Mouse (Mus musculus) heart, embryonic 15.5 days (tissue): ENCODE measurements around the gene Tcn2. TPM values are rescaled to one million over a fixed set of nuclear protein-coding genes. Genes with fewer than 3 reads are reported as not detected.
"Not testable (repeated sequence)": the region's sequence is repeated elsewhere in the genome, so short reads cannot be mapped to it uniquely, and the experiment has no call there.

Experiments used
- ATAC-seq: fragments of 200-750 bp; cut with Nextera tagmentation; replicated peaks from 2 replicates; pipeline ENCODE4 v1.8.0; 2017; ENCODE audit warnings: low read depth, moderate TSS enrichment; ENCODE audit not compliant: insufficient number of reproducible peaks, insufficient read depth, low FRiP score
- H3K27ac ChIP-seq: fragments of 300-500 bp; sonication (generic); 2 replicates; pipeline ENCODE4 v1.5.1; 2015; ENCODE audit warnings: mild to moderate bottlenecking, inconsistent platforms
- H3K27me3 ChIP-seq: fragments of 300-500 bp; sonication (generic); 2 replicates; pipeline ENCODE4 v1.6.1; 2015; ENCODE audit warnings: inconsistent platforms
- H3K36me3 ChIP-seq: fragments of 300-500 bp; sonication (generic); 2 replicates; pipeline ENCODE4 v1.6.1; 2015; ENCODE audit warnings: mild to moderate bottlenecking, inconsistent platforms
- H3K4me1 ChIP-seq: fragments of 300-500 bp; sonication (generic); replicated peaks from 2 replicates; pipeline ENCODE4 v1.6.1; 2015; ENCODE audit warnings: inconsistent platforms
- H3K4me2 ChIP-seq: fragments of 300-500 bp; sonication (generic); 2 replicates; pipeline ENCODE4 v1.6.1; 2015; ENCODE audit warnings: inconsistent platforms, mild to moderate bottlenecking, moderate library complexity
- H3K4me3 ChIP-seq: fragments of 300-500 bp; sonication (generic); 2 replicates; pipeline ENCODE4 v1.5.1; 2015; ENCODE audit warnings: mild to moderate bottlenecking, inconsistent platforms
- H3K9ac ChIP-seq: fragments of 300-500 bp; sonication (generic); 2 replicates; pipeline ENCODE4 v1.6.1; 2015; ENCODE audit warnings: mild to moderate bottlenecking, inconsistent platforms
- H3K9me3 ChIP-seq: fragments of 300-500 bp; sonication (generic); replicated peaks from 2 replicates; pipeline ENCODE4 v1.6.1; 2016; ENCODE audit warnings: inconsistent platforms
- WGBS: fragments of 180-500 bp; shearing (Covaris S2); methylation state at CpG from one replicate; pipeline ENCODE4 v1.1.7; 2015; ENCODE audit warnings: mixed read lengths; 5-methylcytosine and 5-hydroxymethylcytosine counted together
- polyA plus RNA-seq: library from polyadenylated mRNA; unstranded; fragments of >200 nt; fragmentation: Nextera tagmentation; extraction: Ambion mirVana; gene quantifications from 2 replicates; pipeline ENCODE4 v1.2.1, GENCODE M21; 2015

Tcn2 gene
- polyA plus RNA-seq, 1 experiment from 2014 or later = 64.0 TPM

DNA sequence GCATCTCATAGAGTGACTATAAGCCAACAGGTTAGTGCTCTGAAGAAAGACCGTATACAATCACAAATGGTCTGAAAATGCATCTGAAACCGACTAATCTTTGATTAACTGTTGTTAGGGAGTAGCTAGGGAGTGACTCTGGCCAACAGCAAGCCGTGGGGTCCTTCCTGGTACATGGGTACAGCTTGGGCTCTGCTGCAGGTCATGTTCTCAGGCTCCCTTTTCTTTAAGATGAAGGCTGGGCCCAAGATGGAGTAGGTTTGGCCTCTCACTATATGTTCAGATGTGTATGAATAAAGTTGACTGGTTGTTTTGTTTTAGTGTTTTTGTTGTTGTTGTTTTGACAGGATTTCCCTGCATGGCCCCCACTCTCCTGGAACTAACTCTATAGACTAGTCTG, 29.8 kb upstream of the Tcn2 start:
- ATAC-seq = no peak
- 59% methylated on average over 3 of the region's 3 CpGs for WGBS
- H3K36me3 ChIP-seq = no peaks in the 10 kb centered on the region
- H3K4me3 ChIP-seq = no peak overlapping the region
- H3K27ac ChIP-seq = no peak overlapping the region
- H3K27me3 ChIP-seq = no peaks in the 10 kb centered on the region
- H3K4me2 ChIP-seq = no peak overlapping the region
- H3K9me3 ChIP-seq = no peaks in the 10 kb centered on the region
- no peak overlapping the region for H3K9ac ChIP-seq
- peaks cover 17% of the 10 kb centered on the region for H3K4me1 ChIP-seq

DNA sequence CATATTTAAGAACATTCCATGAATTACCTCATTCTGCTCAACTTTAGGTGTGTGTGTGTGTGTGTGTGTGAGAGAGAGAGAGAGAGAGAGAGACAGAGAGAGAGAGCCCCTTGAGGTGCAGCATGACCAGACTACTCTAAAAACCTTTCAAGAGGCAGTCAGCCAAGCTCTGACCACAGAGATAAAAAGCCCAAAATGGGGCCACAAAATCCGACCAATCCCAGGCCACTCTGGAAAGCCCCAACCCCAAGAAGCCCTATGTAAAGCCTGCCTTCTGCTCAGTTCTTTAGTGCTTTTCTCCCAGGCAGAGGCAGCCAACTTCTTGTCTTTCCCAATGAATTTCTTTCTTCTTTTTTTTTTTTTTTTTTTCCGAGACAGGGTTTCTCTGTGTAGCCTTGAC, 28.9 kb upstream of the Tcn2 start:
- Histone ChIP-seq H3K9ac (no peak overlapping the region), H3K27me3 (no peaks in the 10 kb centered on the region), H3K4me3 (no peak overlapping the region), H3K27ac (no peak overlapping the region), H3K36me3 (no peaks in the 10 kb centered on the region), H3K4me1 (peaks cover 17% of the 10 kb centered on the region), H3K4me2 (no peak overlapping the region), H3K9me3 (no peaks in the 10 kb centered on the region)
- WGBS = 53% methylated on average over 2 of the region's 2 CpGs
- ATAC-seq = no peak

DNA sequence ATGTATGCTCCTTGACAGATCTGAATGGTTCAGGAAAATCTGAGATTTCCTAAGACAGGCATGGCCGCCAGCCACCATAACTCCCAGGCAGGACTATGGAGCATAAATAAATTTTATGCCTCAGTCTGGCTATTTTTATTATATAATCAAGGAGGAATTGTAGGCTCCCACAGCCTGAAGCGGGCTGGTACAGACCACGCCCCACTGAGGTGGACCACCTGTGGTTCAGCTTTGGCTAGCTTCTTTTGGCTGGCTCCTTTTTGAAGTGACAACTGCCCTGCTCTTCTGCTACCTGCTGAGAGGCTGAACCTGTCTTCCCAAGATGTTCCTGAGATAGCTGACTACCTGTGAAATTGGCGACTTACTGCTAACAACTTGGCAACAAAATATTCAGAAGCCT, 23.4 kb upstream of the Tcn2 start:
- H3K4me3 ChIP-seq, H3K27me3 ChIP-seq: not testable (repeated sequence)
- WGBS = 70% methylated on average over 4 of the region's 4 CpGs

DNA sequence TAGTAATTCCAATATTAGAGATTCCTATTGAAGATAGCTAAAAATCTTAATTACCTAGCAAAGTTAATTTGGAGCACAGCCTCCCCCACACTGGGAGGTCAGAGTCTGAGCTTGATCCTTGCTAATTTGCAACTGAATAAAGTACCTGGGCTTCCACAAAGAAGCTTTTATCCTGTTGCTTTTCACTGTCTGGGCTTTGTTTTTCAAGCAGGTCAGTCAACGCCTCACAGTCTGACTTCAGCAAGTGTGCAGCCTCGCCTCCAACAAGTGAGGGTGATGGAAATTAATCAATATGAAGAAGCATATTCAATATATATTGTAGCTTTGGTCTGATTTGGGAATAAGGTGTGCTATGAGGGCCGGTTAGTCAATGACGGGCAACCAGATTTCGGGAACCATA, 22.9 kb upstream of the Tcn2 start:
- not testable (repeated sequence) for H3K4me3 ChIP-seq, H3K4me1 ChIP-seq, H3K27ac ChIP-seq, ATAC-seq, H3K9me3 ChIP-seq, H3K27me3 ChIP-seq, H3K4me2 ChIP-seq, H3K36me3 ChIP-seq, H3K9ac ChIP-seq
- WGBS = 81% methylated on average over 5 of the region's 5 CpGs

More for the DNA sequence above, 23.4 kb upstream of the Tcn2 start:
- not testable (repeated sequence) for ATAC-seq, H3K9me3 ChIP-seq, H3K9ac ChIP-seq, H3K36me3 ChIP-seq, H3K4me1 ChIP-seq, H3K27ac ChIP-seq, H3K4me2 ChIP-seq

DNA sequence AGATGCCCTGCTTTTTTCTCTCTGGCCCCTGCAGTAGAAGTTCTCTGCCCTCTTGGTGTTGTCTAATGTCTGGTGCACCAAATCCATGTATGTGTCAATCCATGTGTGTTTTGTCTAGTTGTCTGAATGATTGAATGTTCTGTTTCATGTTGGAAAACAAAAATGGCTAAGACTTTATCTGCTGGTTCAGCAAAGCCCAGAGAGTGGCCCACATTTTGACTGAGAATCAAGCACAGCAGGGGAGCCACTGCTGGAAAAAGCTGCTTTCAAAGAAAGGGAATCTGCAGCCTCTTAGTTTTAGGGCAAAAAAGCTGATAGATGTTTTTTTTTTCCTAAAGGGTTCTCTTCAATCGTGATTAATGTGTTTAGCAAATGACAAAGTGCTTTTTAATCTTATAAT, 14.4 kb upstream of the Tcn2 start:
- Histone ChIP-seq H3K27ac (no peak overlapping the region), H3K4me2 (no peak overlapping the region), H3K27me3 (peaks cover 11% of the 10 kb centered on the region; the same call in 1 of the 2 replicates), H3K4me3 (no peak overlapping the region), H3K4me1 (no peaks in the 10 kb centered on the region), H3K36me3 (no peaks in the 10 kb centered on the region), H3K9me3 (no peaks in the 10 kb centered on the region), H3K9ac (no peak overlapping the region)
- no peak for ATAC-seq
- WGBS = 25% methylated on average over 1 of the region's 1 CpGs

DNA sequence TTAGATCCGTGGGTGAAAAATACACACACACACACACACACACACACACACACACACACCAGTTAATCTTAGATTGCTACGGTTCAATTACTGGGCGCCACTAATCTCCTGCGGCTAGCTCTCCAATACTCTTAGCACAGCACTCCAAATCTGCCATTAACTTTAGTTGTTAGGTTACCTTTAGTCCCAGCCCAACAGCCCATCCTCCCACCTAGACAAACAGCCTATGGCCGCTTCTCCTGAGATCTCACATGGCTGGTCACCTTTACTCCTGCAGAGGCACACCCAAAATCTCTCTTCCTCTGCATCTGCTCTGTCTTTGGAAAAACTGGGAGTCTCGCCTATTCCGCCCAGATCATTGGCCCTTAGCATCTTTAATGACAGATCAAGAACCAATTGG, 9.4 kb upstream of the Tcn2 start:
- no peaks in the 10 kb centered on the region for H3K4me1 ChIP-seq
- H3K4me3 ChIP-seq = no peak overlapping the region
- no peak overlapping the region for H3K27ac ChIP-seq
- no peaks in the 10 kb centered on the region for H3K9me3 ChIP-seq
- WGBS = 79% methylated on average over 7 of the region's 7 CpGs
- peaks cover 10% of the 10 kb centered on the region; the same call in 1 of the 2 replicates for H3K27me3 ChIP-seq
- H3K36me3 ChIP-seq = no peaks in the 10 kb centered on the region
- ATAC-seq = no peak
- H3K9ac ChIP-seq = no peak overlapping the region
- no peak overlapping the region for H3K4me2 ChIP-seq

DNA sequence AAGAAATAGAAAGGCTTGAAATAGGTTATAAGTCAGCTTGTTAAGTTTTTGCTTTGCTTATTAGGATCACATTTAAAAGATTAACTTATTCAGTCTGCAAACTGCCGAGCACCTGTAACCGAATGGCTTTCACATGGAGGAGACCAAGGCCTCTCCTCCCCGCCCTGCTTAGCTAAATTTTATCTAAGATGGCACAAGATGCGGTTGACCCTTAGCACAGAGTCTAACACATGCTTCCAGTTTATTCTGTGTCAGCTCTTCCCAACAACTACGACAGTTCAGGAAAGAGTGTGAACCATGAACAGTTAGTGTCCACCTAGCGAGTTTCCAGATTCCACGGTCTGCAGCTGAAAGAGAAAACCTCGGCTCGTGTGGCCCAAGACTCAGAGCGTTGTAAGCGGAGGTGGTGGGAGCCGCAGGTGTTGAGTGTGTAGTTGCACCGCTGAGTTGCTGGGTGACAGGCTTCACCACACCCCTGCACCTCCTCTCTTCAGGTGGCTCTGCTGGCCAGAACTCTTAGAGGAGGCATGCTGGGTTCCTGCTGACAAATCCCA, 5.4 kb upstream of the Tcn2 start:
- no peak for ATAC-seq
- 68% methylated on average over 13 of the region's 13 CpGs for WGBS

DNA sequence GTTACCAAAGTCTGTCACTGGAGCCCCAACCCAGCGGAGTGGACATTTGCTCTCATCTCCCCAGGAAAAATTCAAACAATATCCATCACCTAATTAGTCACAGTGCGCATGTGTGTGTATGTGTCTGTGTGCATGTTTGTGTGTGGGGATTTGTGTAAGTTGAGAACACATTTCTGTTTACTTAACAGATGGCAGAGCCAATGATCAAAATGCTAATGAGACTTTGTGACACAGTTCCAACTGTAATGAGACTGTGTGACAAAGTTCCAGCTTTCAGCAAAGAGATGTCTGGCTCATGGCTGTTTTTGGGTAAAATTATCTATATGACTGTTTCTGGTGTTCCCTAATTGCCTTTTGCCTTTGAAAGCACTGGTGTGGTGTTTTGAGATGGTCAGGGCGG, 4.4 kb upstream of the Tcn2 start:
- no peaks in the 10 kb centered on the region for H3K36me3 ChIP-seq
- no peaks in the 10 kb centered on the region for H3K9me3 ChIP-seq
- H3K4me1 ChIP-seq = peaks cover 6% of the 10 kb centered on the region
- no peak overlapping the region for H3K27ac ChIP-seq
- no peak overlapping the region for H3K9ac ChIP-seq
- H3K4me2 ChIP-seq = no peak overlapping the region
- WGBS = 86% methylated on average over 3 of the region's 3 CpGs
- H3K4me3 ChIP-seq = no peak overlapping the region
- ATAC-seq = no peak
- no peaks in the 10 kb centered on the region for H3K27me3 ChIP-seq

More for the DNA sequence above, 5.4 kb upstream of the Tcn2 start:
- no peaks in the 10 kb centered on the region for H3K36me3 ChIP-seq
- no peak overlapping the region for H3K27ac ChIP-seq
- H3K9me3 ChIP-seq = no peaks in the 10 kb centered on the region
- H3K27me3 ChIP-seq = no peaks in the 10 kb centered on the region
- H3K9ac ChIP-seq = no peak overlapping the region
- H3K4me2 ChIP-seq = no peak overlapping the region
- no peak overlapping the region for H3K4me3 ChIP-seq
- no peaks in the 10 kb centered on the region; the same call in 1 of the 2 replicates for H3K4me1 ChIP-seq

DNA sequence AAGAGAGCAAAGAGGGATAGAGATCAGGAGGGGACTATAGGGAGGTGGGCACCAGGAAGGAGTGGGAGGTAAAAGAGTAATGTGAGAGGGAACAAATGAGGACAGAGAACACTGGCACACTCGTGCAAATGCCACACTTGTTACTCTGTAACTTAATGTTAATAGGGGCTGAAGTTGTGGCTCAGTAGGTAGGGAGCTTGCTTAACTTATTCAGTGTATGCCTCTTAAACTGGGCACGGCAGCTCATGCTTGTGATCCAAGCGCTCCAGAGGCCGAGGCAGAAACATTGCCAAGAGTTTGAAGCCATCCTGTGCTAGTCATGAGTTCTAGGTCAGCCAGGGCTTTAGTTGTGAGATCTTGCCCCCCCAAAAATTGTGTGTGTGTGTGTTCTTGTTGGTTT, 3.2 kb upstream of the Tcn2 start:
- H3K36me3 ChIP-seq = no peaks in the 10 kb centered on the region
- H3K4me2 ChIP-seq = no peak overlapping the region
- no peak overlapping the region for H3K4me3 ChIP-seq
- H3K4me1 ChIP-seq = peaks cover 17% of the 10 kb centered on the region
- H3K9ac ChIP-seq = no peak overlapping the region
- WGBS = 65% methylated on average over 4 of the region's 4 CpGs
- H3K9me3 ChIP-seq = no peaks in the 10 kb centered on the region
- no peaks in the 10 kb centered on the region for H3K27me3 ChIP-seq
- no peak overlapping the region for H3K27ac ChIP-seq
- ATAC-seq = no peak

DNA sequence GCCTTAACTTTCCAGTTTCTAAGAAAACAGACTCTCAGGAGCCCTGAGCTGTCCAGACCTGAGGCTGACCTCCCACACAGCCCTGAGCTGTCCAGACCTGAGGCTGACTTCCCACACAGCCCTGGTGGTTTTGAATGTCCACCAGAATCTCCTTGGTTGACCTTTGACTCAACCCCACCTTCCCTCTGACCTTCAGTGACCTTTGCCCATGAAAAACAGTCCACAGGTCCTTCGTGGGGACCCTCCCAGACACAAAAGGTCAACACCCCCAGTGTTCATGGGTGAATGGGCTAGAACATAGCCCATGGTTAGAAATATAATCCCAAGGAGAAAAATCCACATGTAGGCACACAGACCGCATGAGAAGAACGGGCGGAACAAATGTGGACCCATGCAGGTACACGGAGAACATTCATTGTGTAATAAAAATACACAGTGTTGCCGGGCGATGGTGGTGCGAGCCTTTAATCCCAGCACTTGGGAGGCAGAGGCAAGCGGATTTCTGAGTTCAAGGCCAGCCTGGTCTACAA, 1.9 kb upstream of the Tcn2 start:
- H3K4me1 ChIP-seq = peaks cover 17% of the 10 kb centered on the region
- ATAC-seq = no peak

DNA sequence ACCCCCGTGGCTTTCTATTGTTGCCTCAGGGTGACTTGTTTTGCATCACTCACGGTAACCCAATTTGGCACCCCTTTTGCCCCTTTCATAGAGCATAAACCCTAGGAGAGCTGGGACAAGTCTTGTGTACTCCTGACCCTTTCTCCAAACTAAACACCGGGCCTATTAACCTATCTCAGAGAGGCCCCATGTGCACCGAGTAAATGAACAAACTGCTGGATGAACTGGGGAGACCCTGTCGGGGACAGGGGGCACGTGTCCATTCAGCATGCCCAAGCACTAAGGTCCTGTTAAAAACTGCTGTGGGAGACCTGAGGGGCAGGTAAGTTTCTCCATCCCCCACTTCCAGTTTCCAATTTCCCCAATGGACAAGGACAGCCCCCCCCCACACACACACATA, 1.0 kb downstream of the Tcn2 start:
- Histone ChIP-seq H3K9ac (peak overlapping the region; percentile 62), H3K4me2 (peak overlapping the region; percentile 78), H3K27ac (peak overlapping the region; percentile 67; the same call in 1 of the 2 replicates), H3K9me3 (no peaks in the 10 kb centered on the region), H3K36me3 (0 out of 2 replicates have a peak, but pooled peaks cover 10% of the 10 kb centered on the region), H3K27me3 (no peaks in the 10 kb centered on the region), H3K4me3 (peak overlapping the region; percentile 64), H3K4me1 (peaks cover 17% of the 10 kb centered on the region)
- WGBS = 49% methylated on average over 6 of the region's 6 CpGs
- ATAC-seq = no peak

More for the DNA sequence above, 1.9 kb upstream of the Tcn2 start:
- Histone ChIP-seq H3K9me3 (no peaks in the 10 kb centered on the region), H3K27ac (no peak overlapping the region), H3K36me3 (no peaks in the 10 kb centered on the region), H3K4me2 (no peak overlapping the region), H3K9ac (no peak overlapping the region), H3K27me3 (no peaks in the 10 kb centered on the region), H3K4me3 (no peak overlapping the region)
- 87% methylated on average over 9 of the region's 9 CpGs for WGBS

DNA sequence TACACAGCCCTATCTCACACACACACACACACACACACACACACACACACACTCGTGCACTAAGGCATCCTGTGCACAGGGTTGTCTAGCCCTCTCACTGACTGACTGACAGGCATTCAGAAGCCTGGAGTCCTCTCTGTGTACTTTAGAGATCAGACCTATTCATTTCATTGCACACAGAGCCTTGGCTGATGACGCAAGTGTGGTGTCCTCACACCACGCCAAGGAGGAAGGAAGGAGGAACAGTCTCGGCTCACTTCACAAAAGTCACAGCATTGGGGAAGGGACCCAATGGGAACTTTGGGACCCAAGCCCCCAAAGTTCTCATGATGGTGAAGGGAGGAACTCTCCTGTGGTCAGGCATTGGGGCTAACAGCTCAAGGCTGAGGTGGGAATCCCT, 1.9 kb downstream of the Tcn2 start:
- no peak overlapping the region for H3K27ac ChIP-seq
- no peak overlapping the region for H3K4me3 ChIP-seq
- WGBS = 86% methylated on average over 4 of the region's 4 CpGs
- H3K27me3 ChIP-seq = no peaks in the 10 kb centered on the region
- H3K4me1 ChIP-seq = peaks cover 17% of the 10 kb centered on the region
- H3K9me3 ChIP-seq = no peaks in the 10 kb centered on the region
- H3K9ac ChIP-seq = no peak overlapping the region
- no peak for ATAC-seq
- 0 out of 2 replicates have a peak overlapping the region, but pooled peaks have one; percentile 2 for H3K4me2 ChIP-seq
- peaks cover 11% of the 10 kb centered on the region; the same call in 1 of the 2 replicates for H3K36me3 ChIP-seq
